Mouse (Mus musculus) spleen, postnatal 10 days (tissue): ENCODE measurements around the gene Pla1a.
"Not testable (repeated sequence)": the region's sequence is repeated elsewhere in the genome, so short reads cannot be mapped to it uniquely, and the experiment has no call there.

Experiments used
- DNase-seq, 2 experiments: peaks; one replicate each; pipeline ENCODE4 v3.0.0; 2021 to 2022; ENCODE audit warnings: low spot score in 2 of 2

The Pla1a gene

GRCm38 (mm10) chr16:38458600-38459280 is 25.8 kb upstream of the Pla1a start:
- DNase-seq: no peak

DNA sequence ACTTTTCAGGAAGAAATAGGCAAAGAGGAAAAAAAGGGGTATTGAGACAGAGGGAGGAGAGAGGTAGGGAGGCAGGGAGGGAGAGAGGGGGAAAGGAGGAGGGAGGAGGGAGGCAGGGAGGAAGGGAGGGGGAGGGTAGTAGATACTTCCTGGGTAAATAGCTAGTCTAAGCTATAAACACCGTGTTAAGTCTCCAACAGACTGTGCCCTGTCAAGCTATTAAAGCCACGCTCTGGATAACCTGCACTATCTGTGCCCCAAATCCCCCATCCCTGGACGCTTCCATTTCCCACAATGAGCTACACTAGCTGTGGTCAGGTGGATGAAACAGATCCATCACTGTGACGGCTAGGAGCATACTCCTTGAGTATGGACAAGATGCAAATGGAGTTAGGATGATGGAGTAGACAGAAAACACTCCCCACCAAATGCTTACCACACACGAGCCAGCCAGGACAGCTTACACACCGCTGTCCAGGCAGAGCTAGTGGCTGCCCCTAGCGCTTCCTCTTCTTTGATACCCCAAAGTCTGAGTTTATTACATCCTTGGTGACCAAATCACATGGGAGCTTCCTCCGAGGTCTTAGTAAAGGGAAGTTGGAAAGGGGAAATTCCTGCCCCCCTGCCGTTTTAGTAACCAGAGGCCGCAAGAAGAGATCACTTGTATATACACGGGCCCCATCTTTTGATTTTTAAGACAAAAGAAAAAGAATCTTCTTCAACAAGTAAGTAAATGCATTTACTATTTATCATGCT is 24.0 kb upstream of the Pla1a start:
- DNase-seq: no peak

DNA sequence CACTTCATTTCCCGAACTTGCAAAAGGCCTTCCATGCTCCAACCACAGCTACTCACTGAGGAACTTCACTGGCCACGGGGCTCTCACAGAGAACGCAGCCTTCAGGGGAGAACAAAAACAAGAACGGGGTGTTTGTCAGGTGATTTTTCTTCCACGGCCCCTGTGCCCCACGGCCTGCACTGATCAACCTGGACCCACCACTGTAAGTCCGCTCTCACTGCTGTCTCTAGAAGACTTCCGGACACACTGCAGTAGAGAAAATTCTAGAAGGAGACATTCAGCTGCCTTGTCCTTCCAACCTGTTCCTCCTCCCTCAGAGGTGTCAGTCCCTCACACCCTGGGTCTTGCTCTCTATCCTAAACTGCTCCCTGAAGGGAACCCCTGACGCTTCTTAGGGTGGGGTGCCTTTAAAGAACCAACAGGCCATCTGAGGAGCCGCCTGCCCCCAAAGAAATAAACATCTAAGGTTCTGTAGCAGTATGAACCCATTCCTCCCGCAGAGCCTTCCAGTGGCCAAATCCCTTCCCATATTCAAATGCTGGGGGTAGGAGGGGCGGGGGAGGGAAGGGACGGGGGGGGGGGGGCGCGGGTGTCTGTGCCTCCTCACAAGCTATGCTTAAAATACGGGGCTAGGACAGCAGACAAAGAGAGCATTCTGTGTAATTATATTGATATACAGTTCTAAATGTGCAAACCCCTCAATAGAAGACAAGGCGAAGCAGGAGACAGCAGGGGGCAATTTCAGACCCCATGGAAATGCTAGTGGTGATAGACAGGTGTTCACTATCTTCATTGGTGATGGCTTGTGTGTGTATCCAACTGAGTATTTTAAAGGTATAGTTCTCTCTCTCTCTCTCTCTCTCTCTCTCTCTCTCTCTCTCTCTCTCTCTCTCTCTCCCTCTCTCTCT is 22.8 kb upstream of the Pla1a start, which contains the start of gene Cd80:
Gene Cd80, plus strand, starts transcription at position 51 of the 908 bp plus-strand sequence.
- no peak for DNase-seq

DNA sequence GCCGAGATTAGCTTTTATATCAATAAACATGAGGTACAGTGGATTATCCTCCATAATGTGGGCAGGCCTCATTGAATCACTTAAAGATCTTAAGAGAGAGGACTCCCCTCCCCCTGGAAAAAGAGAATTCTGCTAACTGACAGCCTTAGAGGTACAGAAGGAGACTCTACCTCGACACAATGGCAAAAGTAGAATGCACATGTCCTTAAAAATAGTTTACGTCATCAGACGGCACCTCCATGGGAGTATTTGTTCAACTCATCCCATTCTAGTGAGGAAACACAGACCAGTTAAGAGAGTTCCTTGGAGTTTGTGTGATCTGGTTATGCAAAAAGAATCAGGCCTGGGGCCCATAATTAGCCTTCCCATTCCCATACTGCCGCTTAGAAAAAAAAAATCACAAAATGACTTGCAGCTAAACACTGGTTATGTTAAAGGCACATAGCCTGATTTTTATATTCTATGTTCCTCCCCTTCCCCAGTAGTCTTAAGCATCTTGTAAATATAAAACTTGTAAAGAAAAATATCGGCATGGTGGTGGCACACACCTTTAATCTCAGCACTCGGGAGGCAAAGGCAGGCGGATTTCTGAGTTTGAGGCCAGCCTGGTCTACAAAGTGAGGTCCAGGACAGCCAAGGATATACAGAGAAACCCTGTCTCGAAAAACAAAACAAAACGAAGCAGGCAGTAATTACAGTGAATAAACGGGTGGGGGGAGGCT is 21.7 kb upstream of the Pla1a start:
- no peak for DNase-seq

GRCm38 (mm10) chr16:38453952-38454351 is 21.0 kb upstream of the Pla1a start:
- no peak for DNase-seq

DNA sequence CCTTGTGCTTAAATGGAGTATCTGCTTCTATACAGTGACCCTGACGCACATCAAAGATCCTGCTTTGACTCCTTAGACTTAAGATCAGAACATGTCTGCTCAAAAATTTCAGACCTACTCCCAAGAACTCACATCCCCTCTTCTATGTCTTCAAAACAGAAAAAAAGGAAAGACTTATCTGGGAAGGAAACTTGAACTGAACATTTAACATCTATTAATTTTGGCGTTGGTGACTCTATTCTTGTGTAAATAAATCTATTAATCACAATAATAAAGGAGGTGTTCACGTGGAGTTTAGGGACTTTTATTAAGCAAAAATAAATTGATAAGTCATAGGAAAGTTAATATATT is 20.2 kb upstream of the Pla1a start:
- DNase-seq: no peak

DNA sequence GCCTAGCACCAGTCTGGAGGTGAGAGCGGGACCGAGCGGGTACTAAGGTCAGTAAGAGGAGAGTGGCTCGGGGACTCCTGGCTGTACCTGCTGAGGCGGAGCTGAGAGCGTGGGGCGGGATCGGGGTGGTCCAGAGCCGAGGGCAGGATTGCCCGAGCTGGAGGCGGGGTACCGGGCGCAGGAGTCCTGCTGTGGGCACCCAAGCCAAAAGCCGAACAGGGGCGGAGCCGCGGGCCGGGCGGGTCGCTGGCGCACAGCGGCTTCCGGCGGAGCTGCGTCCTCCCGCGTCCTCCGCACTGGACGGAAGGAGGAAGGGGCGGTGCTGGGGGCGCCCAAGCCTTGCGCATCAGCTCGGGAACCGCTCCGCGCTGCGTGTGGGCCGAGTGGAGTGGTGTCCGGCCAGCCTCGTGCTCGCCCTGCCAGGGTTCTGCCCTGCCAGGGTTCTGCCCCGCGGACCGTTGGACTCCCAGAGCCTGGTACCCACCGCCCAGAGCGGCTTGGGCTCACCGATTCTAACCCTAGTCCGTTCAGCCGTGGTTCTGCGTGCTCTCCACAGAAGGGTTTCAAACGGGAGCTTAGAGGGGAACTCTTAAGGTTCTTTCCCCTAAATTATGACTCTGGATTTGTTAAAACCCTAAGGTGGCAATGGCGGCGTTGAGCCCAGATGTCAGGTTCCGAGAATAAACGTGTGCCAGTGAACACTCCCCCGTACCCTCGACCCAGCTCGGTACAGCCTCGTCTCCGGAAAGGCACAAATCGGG is 19.7 kb upstream of the Pla1a start, which contains the start of gene Adprh:
Gene Adprh, minus strand, starts transcription at position 262 of the 761 bp plus-strand sequence.
- peak; percentile 85 to 89 for DNase-seq

DNA sequence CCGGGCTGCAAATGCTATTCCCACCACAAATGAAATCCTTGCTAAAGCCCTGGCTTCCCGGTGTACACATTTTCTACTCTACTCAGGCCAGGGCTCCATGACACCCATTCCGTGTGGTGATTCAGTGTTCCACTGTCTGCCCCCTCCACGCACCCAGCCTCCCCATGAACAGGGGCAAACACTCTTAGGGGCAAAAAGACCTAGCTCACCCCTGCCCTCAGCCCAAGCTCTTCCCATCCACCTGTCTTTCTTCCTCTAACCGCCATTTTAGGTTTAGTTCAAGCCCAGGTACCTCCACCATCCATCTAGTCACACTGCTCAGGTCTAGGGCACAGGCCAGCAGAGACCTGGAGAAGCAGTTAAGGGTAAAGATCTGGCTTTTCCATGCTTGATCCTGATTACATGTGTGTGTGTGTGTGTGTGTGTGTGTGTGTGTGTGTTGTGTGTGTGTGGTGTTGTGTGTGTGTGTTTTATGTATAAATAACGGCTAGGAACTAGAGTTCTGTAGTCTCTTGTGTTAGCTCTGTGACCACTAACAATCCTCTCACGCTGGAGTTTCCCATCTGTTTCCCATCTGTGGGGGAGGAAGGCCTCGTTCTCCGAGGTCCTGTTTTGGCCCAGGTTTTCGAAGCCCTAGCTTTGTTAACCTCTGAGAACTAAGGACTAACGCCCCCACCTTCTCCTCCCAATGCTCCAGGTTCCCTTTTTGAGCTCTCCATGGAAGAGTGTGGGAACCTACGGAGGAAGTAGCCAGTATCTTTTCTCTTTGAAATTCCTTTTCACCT is 18.7 kb upstream of the Pla1a start:
- no peak for DNase-seq

GRCm38 (mm10) chr16:38450707-38451106 is 17.8 kb upstream of the Pla1a start:
- DNase-seq: no peak

DNA sequence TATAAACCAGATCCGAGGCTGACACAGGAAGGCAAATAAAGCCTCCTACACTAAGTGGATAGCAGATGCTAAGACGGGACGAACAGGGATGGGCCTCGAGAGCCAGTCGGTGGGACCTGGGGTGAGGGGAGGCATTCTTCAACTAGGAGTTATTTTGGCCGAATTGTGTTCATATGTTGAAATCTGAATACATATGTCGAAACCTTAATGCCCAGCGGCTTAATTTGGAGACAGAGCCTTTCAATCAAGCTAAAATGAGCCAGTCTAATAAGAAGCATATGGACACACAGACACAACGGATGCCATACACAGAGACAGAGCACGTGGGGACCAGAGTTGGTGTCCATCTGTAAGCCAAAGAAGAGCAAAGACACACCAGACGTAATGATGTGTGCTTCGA is 15.5 kb upstream of the Pla1a start:
- no peak for DNase-seq

- no peak for DNase-seq
Measured at GRCm38 (mm10) chr16:38447366-38447765, 14.4 kb upstream of the Pla1a start.

DNA sequence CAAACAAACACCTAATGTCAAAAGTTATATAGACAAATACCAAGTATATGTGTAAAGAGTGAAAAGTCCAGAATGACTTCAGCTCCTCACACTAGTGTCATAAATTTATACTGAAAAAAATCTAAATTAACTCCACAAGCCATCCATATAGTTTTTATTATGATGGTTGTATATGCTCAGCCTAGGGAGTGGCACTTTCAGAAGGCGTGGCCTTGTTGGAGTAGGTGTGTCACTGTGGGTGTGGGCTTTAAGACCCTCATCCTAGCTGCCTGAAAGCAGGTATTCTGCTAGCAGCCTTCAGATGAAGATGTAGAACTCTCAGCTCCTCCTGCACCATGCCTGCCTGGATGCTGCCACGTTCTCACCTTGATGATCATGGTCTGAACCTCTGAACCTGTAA is 13.2 kb upstream of the Pla1a start:
- not testable (repeated sequence) for DNase-seq

GRCm38 (mm10) chr16:38445576-38445975 is 12.6 kb upstream of the Pla1a start:
- no peak for DNase-seq

DNA sequence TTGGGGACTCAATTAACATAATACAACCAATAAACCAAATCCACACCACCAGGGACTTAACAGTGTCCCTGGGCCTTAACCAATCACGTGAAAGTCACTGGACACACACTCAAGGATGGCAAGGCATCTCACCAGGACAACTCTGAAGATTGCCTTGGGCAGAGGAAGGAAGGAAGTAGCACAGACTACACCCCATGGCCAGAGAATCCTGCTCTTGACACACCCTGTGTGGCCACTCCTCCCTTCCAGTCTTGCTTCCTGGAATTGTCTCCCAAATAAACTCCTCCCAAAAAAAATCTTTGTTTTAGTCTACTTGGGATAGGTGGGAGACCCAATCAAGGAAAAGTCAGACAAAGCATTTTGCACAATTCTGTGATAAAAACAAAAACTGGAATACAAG is 12.1 kb upstream of the Pla1a start:
- DNase-seq: no peak

GRCm38 (mm10) chr16:38443721-38444464 is 10.9 kb upstream of the Pla1a start:
- DNase-seq: no peak

- DNase-seq: no peak
Measured at GRCm38 (mm10) chr16:38442216-38442615, 9.3 kb upstream of the Pla1a start.

DNA sequence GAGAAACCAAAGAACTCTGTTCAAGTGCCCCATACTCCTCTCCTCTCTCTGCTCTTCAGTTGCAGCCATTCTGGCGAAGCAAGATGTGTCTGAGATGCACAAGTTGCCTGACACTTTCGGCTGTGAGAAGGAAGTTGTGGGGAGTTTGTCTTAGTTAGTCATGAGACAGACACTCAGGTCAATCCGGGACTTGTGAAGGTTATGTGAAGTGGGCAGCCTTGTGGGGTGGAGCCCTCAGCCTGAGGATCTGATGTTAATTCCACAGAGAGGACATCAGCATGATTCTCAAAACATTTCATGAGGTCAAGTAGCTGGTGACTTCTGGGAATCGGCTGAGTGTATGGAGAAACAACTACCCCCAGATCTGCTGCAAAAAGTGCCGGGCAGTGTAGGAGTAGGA is 8.7 kb upstream of the Pla1a start:
- no peak for DNase-seq

GRCm38 (mm10) chr16:38440403-38440802 is 7.5 kb upstream of the Pla1a start:
- DNase-seq: no peak

GRCm38 (mm10) chr16:38439190-38439589 is 6.2 kb upstream of the Pla1a start:
- no peak for DNase-seq
